Mouse (Mus musculus) hindbrain, embryonic 11.5 days (tissue): ENCODE data around the gene Pccb. TPM values are rescaled to one million over a fixed set of nuclear protein-coding genes. Genes with fewer than 3 reads are reported as not detected.

Source experiments
- ATAC-seq: fragments of 200-750 bp; cut with Nextera tagmentation; 2 replicates; pipeline ENCODE4 v1.8.0; 2017; ENCODE audit warnings: mild to moderate bottlenecking, moderate TSS enrichment, moderate library complexity; ENCODE audit not compliant: low FRiP score
- DNase-seq: peaks from one replicate; pipeline ENCODE4 v3.0.0-alpha.2; 2015; ENCODE audit warnings: low spot score
- H3K27ac ChIP-seq: fragments of 300-500 bp; sonication (generic); 2 replicates; pipeline ENCODE4 v1.5.1; 2014; ENCODE audit warnings: mild to moderate bottlenecking, low read depth, low read length
- H3K27me3 ChIP-seq: fragments of 300-500 bp; sonication (generic); 2 replicates; pipeline ENCODE4 v1.6.1; 2014; ENCODE audit warnings: mild to moderate bottlenecking, low read length, moderate library complexity, mixed read lengths; ENCODE audit not compliant: control insufficient read depth, insufficient read depth
- H3K36me3 ChIP-seq: fragments of 300-500 bp; sonication (generic); 2 replicates; pipeline ENCODE4 v1.6.1; 2014; ENCODE audit warnings: mild to moderate bottlenecking, low read length, moderate library complexity, mixed read lengths; ENCODE audit not compliant: control insufficient read depth, insufficient read depth
- H3K4me1 ChIP-seq: fragments of 300-500 bp; sonication (generic); replicated peaks from 2 replicates; pipeline ENCODE4 v1.6.1; 2014; ENCODE audit warnings: low read length, mixed read lengths; ENCODE audit not compliant: control insufficient read depth, insufficient read depth
- H3K4me2 ChIP-seq: fragments of 300-500 bp; sonication (generic); replicated peaks from 2 replicates; pipeline ENCODE4 v1.6.1; 2014; ENCODE audit warnings: mild to moderate bottlenecking, low read depth, low read length
- H3K4me3 ChIP-seq: fragments of 300-500 bp; sonication (generic); 2 replicates; pipeline ENCODE4 v1.5.1; 2014; ENCODE audit warnings: low read depth, low read length
- H3K9ac ChIP-seq: fragments of 300-500 bp; sonication (generic); 2 replicates; pipeline ENCODE4 v1.6.1; 2014; ENCODE audit warnings: low read depth, low read length
- H3K9me3 ChIP-seq: fragments of 300-500 bp; sonication (generic); 2 replicates; pipeline ENCODE4 v1.6.1; 2016; ENCODE audit warnings: low read length; ENCODE audit not compliant: control insufficient read depth
- WGBS: fragments of 180-500 bp; shearing (Covaris S2); extraction: QIAGEN DNeasy Blood & Tissue Kit; methylation state at CpG from one replicate; pipeline ENCODE4 v1.1.7; 2014; 5-methylcytosine and 5-hydroxymethylcytosine counted together
- polyA plus RNA-seq: library from polyadenylated mRNA; unstranded; fragments of >200 nt; fragmentation: Nextera tagmentation; extraction: Ambion mirVana; gene quantifications from 2 replicates; pipeline ENCODE4 v1.2.1, GENCODE M21; 2014

Gene Pccb
- polyA plus RNA-seq, 1 experiment from 2014 or later: 18.0 TPM

- no peak overlapping the region for H3K27ac ChIP-seq
- H3K9me3 ChIP-seq: no peaks in the 10 kb centered on the region
- ATAC-seq: no peak
- no peaks in the 10 kb centered on the region for H3K4me1 ChIP-seq
- no peak overlapping the region for H3K4me3 ChIP-seq
- H3K27me3 ChIP-seq: no peaks in the 10 kb centered on the region
- H3K36me3 ChIP-seq: no peaks in the 10 kb centered on the region
- H3K9ac ChIP-seq: no peak overlapping the region
- no peak overlapping the region for H3K4me2 ChIP-seq
- WGBS: 80% methylated on average over 2 of the region's 2 CpGs
- DNase-seq: no peak
Measured at GRCm38 (mm10) chr9:101036876-101037275, 2.2 kb upstream of the Pccb start.

GRCm38 (mm10) chr9:101035836-101036596 lies 1.3 kb upstream of the Pccb start:
- no peaks in the 10 kb centered on the region for H3K9me3 ChIP-seq
- no peak for ATAC-seq
- no peak for DNase-seq
- H3K36me3 ChIP-seq: no peaks in the 10 kb centered on the region
- no peak overlapping the region for H3K4me3 ChIP-seq
- no peak overlapping the region for H3K4me2 ChIP-seq
- H3K9ac ChIP-seq: no peak overlapping the region
- no peaks in the 10 kb centered on the region for H3K4me1 ChIP-seq
- WGBS: 89% methylated on average over 13 of the region's 15 CpGs
- H3K27ac ChIP-seq: no peak overlapping the region
- no peaks in the 10 kb centered on the region for H3K27me3 ChIP-seq

GRCm38 (mm10) chr9:101033761-101034447 lies 794 bp downstream of the Pccb start:
- Histone ChIP-seq H3K27me3 (no peaks in the 10 kb centered on the region), H3K27ac (peak overlapping the region; percentile 83; the same call in 1 of the 2 replicates), H3K4me2 (peak overlapping the region; percentile 45), H3K9ac (peak overlapping the region; percentile 60), H3K4me3 (peak overlapping the region; percentile 50), H3K9me3 (no peaks in the 10 kb centered on the region), H3K4me1 (no peaks in the 10 kb centered on the region), H3K36me3 (no peaks in the 10 kb centered on the region)
- ATAC-seq (no peak), DNase-seq (peak; percentile 25)
- WGBS: 10% methylated on average over 14 of the region's 14 CpGs

GRCm38 (mm10) chr9:101018768-101019167 lies 15.9 kb downstream of the Pccb start:
- Histone ChIP-seq H3K27me3 (no peaks in the 10 kb centered on the region), H3K9ac (no peak overlapping the region), H3K9me3 (no peaks in the 10 kb centered on the region), H3K4me3 (no peak overlapping the region), H3K4me2 (no peak overlapping the region), H3K36me3 (no peaks in the 10 kb centered on the region), H3K27ac (no peak overlapping the region), H3K4me1 (no peaks in the 10 kb centered on the region)
- ATAC-seq (no peak), DNase-seq (no peak)
- WGBS: 94% methylated on average over 10 of the region's 10 CpGs

- H3K27me3 ChIP-seq: no peaks in the 10 kb centered on the region
- H3K36me3 ChIP-seq: no peaks in the 10 kb centered on the region
- H3K9ac ChIP-seq: no peak overlapping the region
- no peak overlapping the region for H3K4me2 ChIP-seq
- no peak for ATAC-seq
- WGBS: 68% methylated on average over 15 of the region's 15 CpGs
- H3K27ac ChIP-seq: no peak overlapping the region
- H3K4me1 ChIP-seq: no peaks in the 10 kb centered on the region
- no peak for DNase-seq
- H3K4me3 ChIP-seq: no peak overlapping the region
- no peaks in the 10 kb centered on the region for H3K9me3 ChIP-seq
Measured at GRCm38 (mm10) chr9:101017734-101018516, 16.8 kb downstream of the Pccb start.

- Histone ChIP-seq H3K4me3 (no peak overlapping the region), H3K36me3 (no peaks in the 10 kb centered on the region), H3K9ac (no peak overlapping the region), H3K4me2 (no peak overlapping the region), H3K27me3 (no peaks in the 10 kb centered on the region), H3K4me1 (no peaks in the 10 kb centered on the region), H3K27ac (no peak overlapping the region), H3K9me3 (no peaks in the 10 kb centered on the region)
- no peak for ATAC-seq
- 91% methylated on average over 9 of the region's 9 CpGs for WGBS
- no peak for DNase-seq
Measured at GRCm38 (mm10) chr9:101015324-101015723, 19.4 kb downstream of the Pccb start.

- ATAC-seq: no peak
- Histone ChIP-seq H3K36me3 (no peaks in the 10 kb centered on the region), H3K27ac (no peak overlapping the region), H3K4me1 (no peaks in the 10 kb centered on the region), H3K9ac (no peak overlapping the region), H3K4me3 (no peak overlapping the region), H3K9me3 (no peaks in the 10 kb centered on the region), H3K27me3 (no peaks in the 10 kb centered on the region), H3K4me2 (no peak overlapping the region)
- DNase-seq: no peak
- 74% methylated on average over 10 of the region's 10 CpGs for WGBS
Measured at GRCm38 (mm10) chr9:101012433-101012832, 22.3 kb downstream of the Pccb start.

- WGBS: 76% methylated on average over 4 of the region's 4 CpGs
- no peak overlapping the region for H3K4me2 ChIP-seq
Measured at GRCm38 (mm10) chr9:101005866-101006265, 28.8 kb downstream of the Pccb start.

More at GRCm38 (mm10) chr9:101005866-101006265, 28.8 kb downstream of the Pccb start:
- no peaks in the 10 kb centered on the region for H3K4me1 ChIP-seq
- no peak overlapping the region for H3K4me3 ChIP-seq
- no peaks in the 10 kb centered on the region for H3K9me3 ChIP-seq
- H3K9ac ChIP-seq: no peak overlapping the region
- no peak overlapping the region for H3K27ac ChIP-seq
- H3K36me3 ChIP-seq: no peaks in the 10 kb centered on the region
- no peaks in the 10 kb centered on the region for H3K27me3 ChIP-seq
- ATAC-seq (no peak), DNase-seq (no peak)
